Mouse (Mus musculus): ENCODE results near the gene 1700125H20Rik. TPM values are rescaled to one million over a fixed set of nuclear protein-coding genes. Genes with fewer than 3 reads are reported as not detected.

1700125H20Rik gene
- polyA plus RNA-seq (2015; fragmentation: Nextera tagmentation; extraction: Ambion mirVana): not detected in 2 replicates

DNA sequence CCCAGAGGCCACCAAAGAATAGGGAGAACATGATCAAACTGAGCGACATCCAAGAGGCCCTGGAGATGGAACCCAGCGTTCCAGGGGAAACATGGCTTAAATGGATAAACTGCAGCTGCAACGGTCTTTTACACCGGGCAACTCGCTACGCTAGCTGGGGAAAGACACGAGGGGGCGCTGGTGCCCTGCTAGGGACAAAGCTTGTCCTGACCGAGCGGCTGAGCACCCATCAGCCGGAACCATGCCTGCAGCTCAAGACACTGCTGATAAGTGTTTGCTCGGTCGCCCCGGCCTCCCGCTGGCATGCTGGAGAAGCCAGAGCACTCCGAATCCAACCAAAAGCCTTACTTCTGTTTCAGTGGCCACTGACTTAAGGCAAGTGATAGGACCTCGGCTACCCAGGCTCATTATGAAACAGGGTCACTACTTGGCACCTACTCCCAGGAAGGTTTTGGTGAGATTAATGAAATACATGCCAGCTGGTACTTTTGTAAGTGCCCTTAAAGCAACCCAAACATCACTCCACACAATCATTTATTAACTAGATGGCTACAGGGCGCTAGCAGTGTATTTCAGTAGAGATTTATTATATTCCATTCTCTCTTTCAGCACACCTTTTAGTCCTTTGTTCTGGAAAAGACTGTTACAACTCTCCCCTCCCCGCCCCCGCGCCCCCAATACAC is at the start of gene 1700125H20Rik:
1700125H20Rik (plus strand) TSS at position 347 of the 683 bp plus-strand sequence.
- Histone ChIP-seq H3K4me3 (ENCODE audit: low read length) (peak within 1 kb of the TSS; percentile 39), H3K36me3 (ENCODE audit: control insufficient read depth, insufficient read depth, low read length) (no peaks in the 10 kb centered on the region), H3K27me3 (replicated peaks; ENCODE audit: control insufficient read depth, insufficient read depth, low read length) (no peaks in the 10 kb centered on the region), H3K27ac (ENCODE audit: low read length) (no peak within 1 kb of the TSS), H3K4me2 (ENCODE audit: low read depth, low read length) (peak within 1 kb of the TSS; percentile 68), H3K4me1 (ENCODE audit: control insufficient read depth, insufficient read depth, low read length) (no peaks in the 10 kb centered on the region), H3K9ac (ENCODE audit: low read depth, low read length) (peak within 1 kb of the TSS; percentile 64), H3K9me3 (ENCODE audit: control insufficient read depth, low read length) (no peaks in the 10 kb centered on the region)
- peak; percentile 94 for ATAC-seq
- 10% methylated on average over 21 of the region's 21 CpGs for WGBS

DNA sequence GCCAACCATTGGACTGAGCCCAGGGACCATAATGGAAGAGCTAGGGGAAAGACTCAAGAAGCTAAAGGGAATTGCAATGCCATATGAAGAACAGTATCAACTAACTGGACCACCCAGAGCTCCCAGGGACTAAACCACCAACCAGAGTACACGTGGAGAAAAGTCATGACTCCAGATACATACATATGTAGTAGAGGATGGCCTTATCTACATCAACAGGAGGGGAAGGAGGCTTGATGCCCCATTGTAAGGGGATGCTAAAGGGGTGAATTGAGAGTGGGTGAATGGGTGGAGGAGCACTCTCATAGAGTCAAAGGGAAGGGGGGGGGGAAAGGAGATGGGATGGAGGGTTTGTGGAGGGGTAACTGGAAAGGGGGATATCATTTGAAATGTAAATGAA is 48.1 kb upstream of the 1700125H20Rik start:
- ATAC-seq: no peak
- WGBS: 85% methylated on average over 1 of the region's 1 CpGs
- Histone ChIP-seq H3K4me3 (ENCODE audit: low read length) (no peak overlapping the region), H3K4me2 (ENCODE audit: low read depth, low read length) (no peak overlapping the region), H3K36me3 (ENCODE audit: control insufficient read depth, insufficient read depth, low read length) (no peaks in the 10 kb centered on the region), H3K4me1 (ENCODE audit: control insufficient read depth, insufficient read depth, low read length) (no peaks in the 10 kb centered on the region), H3K27me3 (replicated peaks; ENCODE audit: control insufficient read depth, insufficient read depth, low read length) (no peaks in the 10 kb centered on the region), H3K27ac (ENCODE audit: low read length) (no peak overlapping the region), H3K9ac (ENCODE audit: low read depth, low read length) (no peak overlapping the region), H3K9me3 (ENCODE audit: control insufficient read depth, low read length) (no peaks in the 10 kb centered on the region)

DNA sequence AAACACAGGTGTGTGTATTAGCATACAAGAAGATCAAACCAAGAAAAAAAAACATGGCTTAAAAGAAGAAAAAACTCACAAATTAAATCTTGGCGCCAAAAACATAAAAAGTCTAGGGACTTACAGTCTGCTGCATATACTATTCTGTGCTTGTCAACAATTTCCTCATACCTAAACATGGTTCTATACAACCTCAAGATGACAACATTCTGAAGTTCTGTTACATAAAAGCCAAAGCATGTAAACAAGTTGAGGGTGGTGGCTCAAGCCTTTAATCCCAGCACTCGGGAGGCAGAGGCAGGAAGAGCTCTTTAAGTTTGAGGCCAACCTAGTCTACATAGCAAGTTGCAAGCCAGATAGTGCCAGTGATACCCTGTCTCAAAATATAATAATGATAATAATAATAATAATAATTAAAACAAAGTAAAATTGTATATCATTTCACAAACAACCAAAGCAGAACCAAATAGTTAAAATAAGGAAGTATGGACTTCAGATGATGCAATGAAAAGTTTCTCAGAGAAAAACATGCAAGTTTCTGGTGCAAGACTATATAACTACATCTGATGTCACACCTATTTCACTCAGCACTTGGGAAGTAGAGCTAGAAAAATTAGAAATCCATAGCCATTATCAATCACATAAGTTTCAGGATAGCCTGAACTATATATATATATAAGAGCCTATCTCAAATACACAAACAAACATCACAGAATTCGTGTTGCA is 46.8 kb upstream of the 1700125H20Rik start:
- 84% methylated on average over 3 of the region's 3 CpGs for WGBS
- H3K9ac ChIP-seq (ENCODE audit: low read depth, low read length): no peak overlapping the region
- no peak overlapping the region for H3K27ac ChIP-seq (ENCODE audit: low read length)
- ATAC-seq: no peak
- H3K27me3 ChIP-seq (replicated peaks; ENCODE audit: control insufficient read depth, insufficient read depth, low read length): no peaks in the 10 kb centered on the region
- no peaks in the 10 kb centered on the region for H3K4me1 ChIP-seq (ENCODE audit: control insufficient read depth, insufficient read depth, low read length)
- H3K4me3 ChIP-seq (ENCODE audit: low read length): no peak overlapping the region
- no peaks in the 10 kb centered on the region for H3K9me3 ChIP-seq (ENCODE audit: control insufficient read depth, low read length)
- no peaks in the 10 kb centered on the region for H3K36me3 ChIP-seq (ENCODE audit: control insufficient read depth, insufficient read depth, low read length)
- H3K4me2 ChIP-seq (ENCODE audit: low read depth, low read length): no peak overlapping the region

DNA sequence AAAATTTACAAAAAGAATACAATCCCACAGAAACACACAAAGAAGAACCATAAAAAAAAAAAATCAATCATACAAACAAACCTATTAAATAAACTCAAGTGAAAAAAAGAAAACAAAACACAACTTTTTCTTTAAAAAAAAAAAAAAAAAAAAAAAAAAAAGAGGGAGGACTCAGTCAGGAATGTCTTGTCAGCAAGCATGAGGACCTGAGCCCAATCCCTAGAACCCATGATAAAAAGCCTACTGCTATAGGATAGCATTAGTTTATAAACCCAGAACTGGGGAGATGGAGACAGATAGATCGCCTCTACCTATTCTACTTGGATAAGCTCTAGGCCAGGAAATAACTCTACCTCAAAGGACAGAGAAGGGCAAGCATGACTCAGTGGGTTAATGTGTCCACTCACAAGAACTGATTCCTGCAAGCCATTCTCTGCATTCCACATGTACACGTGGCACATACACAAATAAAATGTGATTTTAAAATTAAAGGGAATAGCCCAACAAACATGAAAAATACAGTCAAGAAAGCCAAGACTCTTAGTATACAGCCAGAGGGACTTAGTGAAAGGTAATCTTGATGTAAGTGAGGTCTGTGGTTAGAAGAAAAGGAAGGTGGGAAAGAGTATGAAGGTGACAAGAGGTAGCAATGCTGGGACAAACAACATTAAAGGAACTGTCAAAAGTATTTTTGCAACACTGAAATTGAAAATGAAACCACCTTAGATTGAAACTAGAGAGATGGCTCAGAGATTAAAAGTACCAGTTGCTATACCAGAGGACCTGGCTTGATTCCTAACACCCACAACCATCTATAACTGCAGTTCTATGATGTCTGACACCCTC is 43.7 kb upstream of the 1700125H20Rik start:
- no peak for ATAC-seq
- Histone ChIP-seq H3K4me1 (ENCODE audit: control insufficient read depth, insufficient read depth, low read length) (no peaks in the 10 kb centered on the region), H3K9me3 (ENCODE audit: control insufficient read depth, low read length) (no peaks in the 10 kb centered on the region), H3K36me3 (ENCODE audit: control insufficient read depth, insufficient read depth, low read length) (no peaks in the 10 kb centered on the region), H3K27ac (ENCODE audit: low read length) (no peak overlapping the region), H3K27me3 (replicated peaks; ENCODE audit: control insufficient read depth, insufficient read depth, low read length) (no peaks in the 10 kb centered on the region), H3K4me2 (ENCODE audit: low read depth, low read length) (no peak overlapping the region), H3K9ac (ENCODE audit: low read depth, low read length) (no peak overlapping the region), H3K4me3 (ENCODE audit: low read length) (no peak overlapping the region)
- 86% methylated on average over 2 of the region's 2 CpGs for WGBS

DNA sequence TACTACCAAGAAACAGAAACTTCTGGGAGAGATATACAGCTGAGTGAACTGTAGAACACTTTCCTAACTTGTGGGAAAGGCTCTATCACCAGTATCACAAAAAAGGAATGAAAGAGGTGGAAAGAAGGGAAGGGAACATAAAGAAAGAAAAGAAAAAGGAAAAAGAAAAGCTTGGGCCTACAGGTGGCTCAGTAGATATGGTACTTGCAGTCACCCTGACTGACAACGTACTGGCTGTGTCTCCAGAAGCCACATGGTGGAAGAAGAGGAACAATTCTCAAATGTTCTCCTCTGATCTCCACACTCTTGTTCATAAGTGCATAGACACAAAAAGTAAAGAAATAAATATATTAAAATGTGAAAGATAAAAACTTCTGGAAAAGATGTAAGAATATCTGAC is 41.3 kb upstream of the 1700125H20Rik start:
- Histone ChIP-seq H3K27me3 (replicated peaks; ENCODE audit: control insufficient read depth, insufficient read depth, low read length) (no peaks in the 10 kb centered on the region), H3K9ac (ENCODE audit: low read depth, low read length) (no peak overlapping the region), H3K36me3 (ENCODE audit: control insufficient read depth, insufficient read depth, low read length) (no peaks in the 10 kb centered on the region), H3K9me3 (ENCODE audit: control insufficient read depth, low read length) (no peaks in the 10 kb centered on the region), H3K4me2 (ENCODE audit: low read depth, low read length) (no peak overlapping the region), H3K27ac (ENCODE audit: low read length) (no peak overlapping the region), H3K4me3 (ENCODE audit: low read length) (no peak overlapping the region), H3K4me1 (ENCODE audit: control insufficient read depth, insufficient read depth, low read length) (no peaks in the 10 kb centered on the region)
- 97% methylated on average over 1 of the region's 1 CpGs for WGBS
- no peak for ATAC-seq

DNA sequence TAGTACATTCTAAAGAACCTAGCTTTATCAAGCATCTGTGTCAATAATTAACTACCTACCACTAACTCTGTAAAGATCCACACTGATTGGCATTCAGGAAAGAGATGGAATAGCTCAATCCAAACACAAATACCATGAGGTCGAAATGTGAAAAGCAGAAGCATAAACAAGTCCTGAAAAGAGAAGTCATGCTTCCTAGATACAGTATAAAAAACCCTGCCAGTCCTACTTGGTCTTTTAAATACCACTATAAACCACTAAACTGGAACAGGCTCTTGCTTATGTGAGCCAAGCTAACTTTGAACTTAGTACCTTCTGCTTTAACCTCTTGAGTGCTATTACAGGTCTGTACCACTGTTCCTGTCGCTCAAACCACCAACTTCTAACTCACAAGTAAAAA is 38.7 kb upstream of the 1700125H20Rik start:
- Histone ChIP-seq H3K27me3 (replicated peaks; ENCODE audit: control insufficient read depth, insufficient read depth, low read length) (no peaks in the 10 kb centered on the region), H3K36me3 (ENCODE audit: control insufficient read depth, insufficient read depth, low read length) (no peaks in the 10 kb centered on the region), H3K4me1 (ENCODE audit: control insufficient read depth, insufficient read depth, low read length) (no peaks in the 10 kb centered on the region), H3K27ac (ENCODE audit: low read length) (no peak overlapping the region), H3K4me2 (ENCODE audit: low read depth, low read length) (no peak overlapping the region), H3K9ac (ENCODE audit: low read depth, low read length) (no peak overlapping the region), H3K9me3 (ENCODE audit: control insufficient read depth, low read length) (no peaks in the 10 kb centered on the region), H3K4me3 (ENCODE audit: low read length) (no peak overlapping the region)
- ATAC-seq: 0 out of 2 replicates have a peak, but pooled peaks have one; percentile 42
- 40% methylated on average over 2 of the region's 2 CpGs for WGBS

DNA sequence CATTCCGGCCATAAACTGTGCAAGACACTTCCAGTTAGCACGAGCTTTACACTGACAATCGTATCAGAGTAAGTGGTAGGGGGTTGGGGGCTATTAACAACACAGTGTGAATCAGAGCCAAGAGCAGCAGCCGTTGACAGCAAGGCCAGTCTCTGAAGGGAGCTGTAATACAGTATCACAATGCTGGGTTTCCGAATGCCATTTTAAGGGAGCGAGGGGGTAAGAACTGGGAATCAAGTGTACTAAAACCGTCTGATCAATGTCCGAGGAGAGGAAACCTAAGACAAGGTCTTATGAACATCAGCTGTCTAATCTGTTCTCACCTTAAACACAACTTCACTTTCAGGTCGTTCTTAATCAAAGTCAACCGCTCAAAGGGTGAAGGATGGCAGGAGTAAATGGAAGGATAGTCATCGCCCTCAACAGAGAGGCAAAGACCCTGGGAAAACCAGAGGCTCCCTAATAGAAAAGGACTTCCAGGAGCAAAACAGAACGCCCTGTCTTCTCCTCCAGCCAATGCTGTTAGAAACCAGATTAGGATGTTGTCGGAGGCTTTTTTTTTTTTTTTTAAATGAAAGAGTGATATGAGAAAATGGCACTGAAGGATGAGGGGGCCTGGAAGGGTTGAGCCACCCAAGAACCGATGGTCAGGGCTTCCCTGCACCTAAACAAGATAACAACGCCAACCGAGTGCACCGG is 31.3 kb upstream of the 1700125H20Rik start:
- Histone ChIP-seq H3K9ac (ENCODE audit: low read depth, low read length) (peak overlapping the region; percentile 85), H3K4me1 (ENCODE audit: control insufficient read depth, insufficient read depth, low read length) (peaks cover 3% of the 10 kb centered on the region), H3K4me3 (ENCODE audit: low read length) (peak overlapping the region; percentile 85), H3K27me3 (replicated peaks; ENCODE audit: control insufficient read depth, insufficient read depth, low read length) (no peaks in the 10 kb centered on the region), H3K4me2 (ENCODE audit: low read depth, low read length) (peak overlapping the region; percentile 62), H3K36me3 (ENCODE audit: control insufficient read depth, insufficient read depth, low read length) (no peaks in the 10 kb centered on the region), H3K9me3 (ENCODE audit: control insufficient read depth, low read length) (no peaks in the 10 kb centered on the region), H3K27ac (ENCODE audit: low read length) (peak overlapping the region; percentile 76; the same call in 1 of the 2 replicates)
- ATAC-seq: no peak
- WGBS: 1% methylated on average over 17 of the region's 17 CpGs

DNA sequence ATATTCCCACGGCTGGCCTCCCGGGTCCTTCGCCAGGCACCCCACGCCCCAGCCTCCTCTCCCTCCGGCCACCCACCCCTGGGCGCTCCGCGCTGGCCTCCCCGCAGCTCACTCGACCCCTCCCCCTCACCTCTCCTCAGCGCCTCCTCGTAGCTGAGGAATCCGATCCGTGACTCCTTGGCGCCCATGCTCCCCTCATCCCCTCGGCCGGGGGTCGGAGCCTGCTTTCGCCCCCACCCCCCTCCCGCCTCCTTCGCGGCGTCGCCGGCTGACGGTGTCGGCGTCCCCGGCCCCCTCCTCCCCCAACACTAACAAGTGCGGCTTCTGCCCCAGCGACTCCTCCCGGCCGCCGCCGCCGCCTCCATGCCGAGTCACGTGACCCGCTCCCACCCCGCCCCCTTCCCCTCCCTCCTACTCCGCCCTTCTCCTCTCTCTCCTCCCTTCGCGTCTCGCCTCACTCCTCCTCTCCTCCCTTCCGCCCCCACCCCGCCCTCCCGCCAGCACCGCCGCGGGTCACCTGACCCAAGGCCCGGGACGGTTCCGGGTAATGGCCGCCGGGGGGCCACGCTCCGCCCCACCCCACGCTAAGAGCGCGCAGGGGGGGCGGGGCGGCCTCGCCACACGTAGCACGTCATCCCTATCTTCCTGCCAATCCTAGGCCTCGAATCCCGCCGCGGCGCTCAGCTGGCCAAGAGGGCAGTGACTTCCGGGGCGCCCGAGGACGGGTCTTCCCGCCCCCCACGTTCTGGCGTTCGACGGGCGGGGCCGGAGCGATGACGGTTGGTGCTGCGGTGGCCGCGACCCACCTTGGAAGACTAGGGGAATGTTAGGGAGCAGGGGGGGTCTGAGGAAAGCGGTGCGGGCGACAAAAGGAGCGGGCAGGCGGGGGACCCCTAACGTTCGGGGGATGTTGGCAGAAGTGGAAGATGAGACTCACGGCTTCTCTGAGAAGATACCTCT is 30.3 kb upstream of the 1700125H20Rik start, which contains the start of gene Usp32:
Usp32 (minus strand) TSS at position 581 of the 960 bp plus-strand sequence.
- H3K4me2 ChIP-seq (ENCODE audit: low read depth, low read length): peak within 1 kb of the TSS; percentile 71
- no peaks in the 10 kb centered on the region for H3K9me3 ChIP-seq (ENCODE audit: control insufficient read depth, low read length)
- WGBS: 1% methylated on average over 75 of the region's 94 CpGs
- no peaks in the 10 kb centered on the region for H3K36me3 ChIP-seq (ENCODE audit: control insufficient read depth, insufficient read depth, low read length)
- H3K27ac ChIP-seq (ENCODE audit: low read length): peak within 1 kb of the TSS; percentile 84
- peak within 1 kb of the TSS; percentile 85 for H3K4me3 ChIP-seq (ENCODE audit: low read length)
- peak within 1 kb of the TSS; percentile 85 for H3K9ac ChIP-seq (ENCODE audit: low read depth, low read length)
- H3K4me1 ChIP-seq (ENCODE audit: control insufficient read depth, insufficient read depth, low read length): peaks cover 3% of the 10 kb centered on the region
- H3K27me3 ChIP-seq (replicated peaks; ENCODE audit: control insufficient read depth, insufficient read depth, low read length): no peaks in the 10 kb centered on the region
- ATAC-seq: peak; percentile 98
